ENCODE assay signal across 8 mouse cellular contexts in the genomic region with DNA sequence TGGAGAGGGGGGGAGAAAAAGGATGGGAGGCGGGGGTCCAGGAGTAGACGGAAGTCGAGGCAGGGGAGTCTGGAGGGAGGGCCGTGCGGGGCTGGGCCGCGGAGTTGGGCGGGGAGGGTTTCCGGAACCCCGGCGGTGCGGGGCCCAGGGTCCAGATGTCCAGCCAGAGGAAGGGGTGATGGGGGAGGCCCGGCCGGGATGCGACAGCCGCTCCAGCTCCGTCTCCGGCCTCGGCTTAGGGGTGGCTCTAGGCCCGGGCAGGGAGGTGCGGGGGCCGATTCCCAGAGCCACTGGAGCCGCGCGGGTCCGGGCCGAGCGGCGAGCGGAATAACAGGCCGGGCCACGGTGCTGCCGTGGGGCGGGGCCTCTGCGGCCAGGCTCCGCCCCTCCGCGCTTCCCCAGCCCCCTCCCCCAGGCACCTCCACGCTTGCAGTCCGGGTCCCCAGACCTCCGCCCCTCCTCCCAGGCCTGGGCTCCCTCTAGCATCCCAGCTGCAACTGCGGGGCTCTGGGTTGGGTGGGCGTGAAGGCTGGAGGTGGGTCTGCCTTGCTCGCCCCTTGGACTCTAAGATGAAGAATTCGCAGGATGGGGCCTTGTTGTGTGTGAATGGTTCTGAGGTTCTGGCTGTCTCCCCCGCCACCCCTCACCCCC. TPM values are rescaled to one million over a fixed set of nuclear protein-coding genes. Genes with fewer than 3 reads are reported as not detected.
DNase-seq lines count a peak whose midpoint lies in the region; ATAC-seq and TF ChIP-seq lines count a peak whose summit lies in the region.

No protein-coding gene starts in this region.

- WGBS in kidney, adult 2 months = under 1% methylated on average over 46 of the region's 46 CpGs

- DNase-seq in kidney, adult 2 months = peak; percentile 44
- no peak for DNase-seq in kidney, adult 11 months
- peak; percentile 89 for DNase-seq in R1 (ENCODE audit: low read depth, low spot score)
- DNase-seq in embryo, embryonic 11.5 days (ENCODE audit: low read depth, low spot score) = peak; percentile 78
- peak; percentile 62 to 63 for DNase-seq in heart, adult 9 months (ENCODE audit: low spot score in 2 of 2)
- DNase-seq in kidney, postnatal 14 days = peak; percentile 78
- peak; percentile 77 for DNase-seq in testis, postnatal 10 days (ENCODE audit: low spot score)

- ATAC-seq in megakaryocyte progenitor cell, adult 5-6 weeks (replicated peaks; ENCODE audit: poor library complexity) = peak; percentile 26

- no peak for TF ChIP-seq POLR2A in kidney, adult 2 months (IDR thresholded peaks at IDR 0.05; ENCODE audit: low read depth, low read length)

- H3K36me3 ChIP-seq in kidney, adult 2 months (ENCODE audit: control insufficient read depth, insufficient read depth, low read length) = no peaks in the 10 kb centered on the region

- no peaks in the 10 kb centered on the region for H3K4me1 ChIP-seq in kidney, adult 2 months (ENCODE audit: control insufficient read depth, insufficient read depth, low read length)

- TF ChIP-seq CTCF in kidney, adult 2 months (conservative IDR thresholded peaks at IDR 0.05; ENCODE audit: insufficient read depth, insufficient read length, low read depth, low read length) = no peak

- no peaks in the 10 kb centered on the region for H3K27me3 ChIP-seq in kidney, adult 2 months (replicated peaks; ENCODE audit: control insufficient read depth, insufficient read depth, low read length)

- no peak overlapping the region for H3K27ac ChIP-seq in kidney, adult 2 months (ENCODE audit: insufficient read depth, low read depth, low read length)

- peak overlapping the region; percentile 56 for H3K4me3 ChIP-seq in kidney, adult 2 months (ENCODE audit: insufficient read depth, low read depth, low read length)

RNA-seq across cellular contexts. Expression of gene Arhgef25, which starts 1.3 kb away (rescaled TPM):
- 9.2 and 11.9 TPM in 2 replicates for polyA plus RNA-seq in kidney, adult 2 months (2012; rRNA removed)
- 1.7 and 3.1 TPM in 2 replicates for total RNA-seq in megakaryocyte progenitor cell, adult 5-6 weeks (2015)
- total RNA-seq in megakaryocyte progenitor cell, adult 5-6 weeks (2017) = 3.0 and 5.3 TPM in 2 replicates

RNA-seq across cellular contexts. Expression of gene Dtx3, which starts 6.9 kb away (rescaled TPM):
- polyA plus RNA-seq in kidney, adult 2 months (2012; rRNA removed) = 101 and 132 TPM in 2 replicates
- total RNA-seq in megakaryocyte progenitor cell, adult 5-6 weeks (2015) = 23.8 and 28.0 TPM in 2 replicates
- total RNA-seq in megakaryocyte progenitor cell, adult 5-6 weeks (2017) = 18.0 and 19.3 TPM in 2 replicates

RNA-seq across cellular contexts. Expression of gene Slc26a10, which starts 8.1 kb away (rescaled TPM):
- polyA plus RNA-seq in kidney, adult 2 months (2012; rRNA removed) = 6.6 and 8.1 TPM in 2 replicates
- not detected in 2 replicates for total RNA-seq in megakaryocyte progenitor cell, adult 5-6 weeks (2015)
- total RNA-seq in megakaryocyte progenitor cell, adult 5-6 weeks (2017) = 0.84 and 0.87 TPM in 2 replicates

RNA-seq across cellular contexts. Expression of gene Pip4k2c, which starts 22.8 kb away (rescaled TPM):
- polyA plus RNA-seq in kidney, adult 2 months (2012; rRNA removed) = 116 and 120 TPM in 2 replicates
- total RNA-seq in megakaryocyte progenitor cell, adult 5-6 weeks (2015) = 9.7 and 11.2 TPM in 2 replicates
- 11.4 and 12.1 TPM in 2 replicates for total RNA-seq in megakaryocyte progenitor cell, adult 5-6 weeks (2017)

RNA-seq across cellular contexts. Expression of gene B4galnt1, which starts 23.6 kb away (rescaled TPM):
- polyA plus RNA-seq in kidney, adult 2 months (2012; rRNA removed) = 15.4 and 27.5 TPM in 2 replicates
- 212 and 219 TPM in 2 replicates for total RNA-seq in megakaryocyte progenitor cell, adult 5-6 weeks (2015)
- 122 and 139 TPM in 2 replicates for total RNA-seq in megakaryocyte progenitor cell, adult 5-6 weeks (2017)
